Mouse (Mus musculus): ENCODE measurements around the gene Svs5. TPM values are rescaled to one million over a fixed set of nuclear protein-coding genes. Genes with fewer than 3 reads are reported as not detected.

Svs5 gene
- total RNA-seq, 1 experiment = not detected

- Histone ChIP-seq H3K36me3 (ENCODE audit: control insufficient read depth, insufficient read depth, low read length, poor library complexity, severe bottlenecking) (no peaks in the 10 kb centered on the region), H3K27ac (ENCODE audit: insufficient read depth, low read depth, low read length, poor library complexity, severe bottlenecking) (no peak overlapping the region), H3K4me1 (ENCODE audit: control insufficient read depth in 2 of 2, insufficient read depth in 2 of 2, low read length in 2 of 2, poor library complexity in 1 of 2) (no peaks in the 10 kb centered on the region), H3K9ac (ENCODE audit: insufficient read depth, low read depth, low read length, poor library complexity, severe bottlenecking) (no peak overlapping the region), H3K9me3 (ENCODE audit: control insufficient read depth, insufficient read depth, low read depth, low read length) (no peaks in the 10 kb centered on the region), H3K4me3 (ENCODE audit: insufficient read depth in 1 of 2, low read depth in 1 of 2, low read length in 2 of 2, poor library complexity in 1 of 2, severe bottlenecking in 1 of 2) (no peak overlapping the region)
- no peak for DNase-seq (ENCODE audit: low read depth, low spot score)
- in situ Hi-C loops (cut with MboI; ENCODE audit: low sequenced_read_pairs in 2 of 2, unreplicated experiment in 2 of 2) = no loop called here
- TF ChIP-seq HCFC1 (IDR thresholded peaks at IDR 0.05; ENCODE audit: borderline replicate concordance, insufficient read depth, low read length) (no peak), MAFK (IDR thresholded peaks at IDR 0.05; ENCODE audit: insufficient read depth, low read depth, low read length) (no peak), CHD2 (IDR thresholded peaks at IDR 0.05; ENCODE audit: low read depth, low read length) (no peak), ZNF384 (IDR thresholded peaks at IDR 0.05; ENCODE audit: low read depth, low read length) (no peak), ZC3H11A (IDR thresholded peaks at IDR 0.05; ENCODE audit: borderline replicate concordance, low read depth, low read length) (no peak)
These were observed 38.8 kb downstream of the Svs5 start for GRCm38 (mm10) chr2:164371371-164371770.

GRCm38 (mm10) chr2:164372408-164373053, 40.0 kb downstream of the Svs5 start:
- H3K4me3 ChIP-seq (ENCODE audit: insufficient read depth in 1 of 2, low read depth in 1 of 2, low read length in 2 of 2, poor library complexity in 1 of 2, severe bottlenecking in 1 of 2) = no peak overlapping the region
- DNase-seq (ENCODE audit: low read depth, low spot score) = no peak
- H3K9ac ChIP-seq (ENCODE audit: insufficient read depth, low read depth, low read length, poor library complexity, severe bottlenecking) = no peak overlapping the region
- H3K27ac ChIP-seq (ENCODE audit: insufficient read depth, low read depth, low read length, poor library complexity, severe bottlenecking) = no peak overlapping the region
- H3K4me1 ChIP-seq (ENCODE audit: control insufficient read depth in 2 of 2, insufficient read depth in 2 of 2, low read length in 2 of 2, poor library complexity in 1 of 2) = no peaks in the 10 kb centered on the region
- H3K9me3 ChIP-seq (ENCODE audit: control insufficient read depth, insufficient read depth, low read depth, low read length) = no peaks in the 10 kb centered on the region
- no peak for TF ChIP-seq HCFC1 (IDR thresholded peaks at IDR 0.05; ENCODE audit: borderline replicate concordance, insufficient read depth, low read length)
- no peak for TF ChIP-seq MAFK (IDR thresholded peaks at IDR 0.05; ENCODE audit: insufficient read depth, low read depth, low read length)
- TF ChIP-seq ZC3H11A (IDR thresholded peaks at IDR 0.05; ENCODE audit: borderline replicate concordance, low read depth, low read length) = no peak
- TF ChIP-seq ZNF384 (IDR thresholded peaks at IDR 0.05; ENCODE audit: low read depth, low read length) = no peak
- TF ChIP-seq CHD2 (IDR thresholded peaks at IDR 0.05; ENCODE audit: low read depth, low read length) = no peak
- in situ Hi-C loops (cut with MboI; ENCODE audit: low sequenced_read_pairs in 2 of 2, unreplicated experiment in 2 of 2) = no loop called here
- no peaks in the 10 kb centered on the region for H3K36me3 ChIP-seq (ENCODE audit: control insufficient read depth, insufficient read depth, low read length, poor library complexity, severe bottlenecking)

GRCm38 (mm10) chr2:164373187-164373586, 40.6 kb downstream of the Svs5 start:
- H3K9ac ChIP-seq (ENCODE audit: insufficient read depth, low read depth, low read length, poor library complexity, severe bottlenecking) = no peak overlapping the region
- no peaks in the 10 kb centered on the region for H3K36me3 ChIP-seq (ENCODE audit: control insufficient read depth, insufficient read depth, low read length, poor library complexity, severe bottlenecking)
- TF ChIP-seq ZNF384 (IDR thresholded peaks at IDR 0.05; ENCODE audit: low read depth, low read length) (no peak), ZC3H11A (IDR thresholded peaks at IDR 0.05; ENCODE audit: borderline replicate concordance, low read depth, low read length) (no peak), HCFC1 (IDR thresholded peaks at IDR 0.05; ENCODE audit: borderline replicate concordance, insufficient read depth, low read length) (no peak), CHD2 (IDR thresholded peaks at IDR 0.05; ENCODE audit: low read depth, low read length) (no peak), MAFK (IDR thresholded peaks at IDR 0.05; ENCODE audit: insufficient read depth, low read depth, low read length) (no peak)
- H3K4me1 ChIP-seq (ENCODE audit: control insufficient read depth in 2 of 2, insufficient read depth in 2 of 2, low read length in 2 of 2, poor library complexity in 1 of 2) = no peaks in the 10 kb centered on the region
- no peak overlapping the region for H3K4me3 ChIP-seq (ENCODE audit: insufficient read depth in 1 of 2, low read depth in 1 of 2, low read length in 2 of 2, poor library complexity in 1 of 2, severe bottlenecking in 1 of 2)
- no peak for DNase-seq (ENCODE audit: low read depth, low spot score)
- H3K9me3 ChIP-seq (ENCODE audit: control insufficient read depth, insufficient read depth, low read depth, low read length) = no peaks in the 10 kb centered on the region
- in situ Hi-C loops (cut with MboI; ENCODE audit: low sequenced_read_pairs in 2 of 2, unreplicated experiment in 2 of 2) = no loop called here
- no peak overlapping the region for H3K27ac ChIP-seq (ENCODE audit: insufficient read depth, low read depth, low read length, poor library complexity, severe bottlenecking)

GRCm38 (mm10) chr2:164377478-164378426, 45.2 kb downstream of the Svs5 start:
- H3K36me3 ChIP-seq (ENCODE audit: control insufficient read depth, insufficient read depth, low read length, poor library complexity, severe bottlenecking) = no peaks in the 10 kb centered on the region
- no peak overlapping the region for H3K4me3 ChIP-seq (ENCODE audit: insufficient read depth in 1 of 2, low read depth in 1 of 2, low read length in 2 of 2, poor library complexity in 1 of 2, severe bottlenecking in 1 of 2)
- H3K9ac ChIP-seq (ENCODE audit: insufficient read depth, low read depth, low read length, poor library complexity, severe bottlenecking) = no peak overlapping the region
- in situ Hi-C loops (cut with MboI; ENCODE audit: low sequenced_read_pairs in 2 of 2, unreplicated experiment in 2 of 2) = no loop called here
- H3K9me3 ChIP-seq (ENCODE audit: control insufficient read depth, insufficient read depth, low read depth, low read length) = no peaks in the 10 kb centered on the region
- no peaks in the 10 kb centered on the region for H3K4me1 ChIP-seq (ENCODE audit: control insufficient read depth in 2 of 2, insufficient read depth in 2 of 2, low read length in 2 of 2, poor library complexity in 1 of 2)
- no peak overlapping the region for H3K27ac ChIP-seq (ENCODE audit: insufficient read depth, low read depth, low read length, poor library complexity, severe bottlenecking)
- TF ChIP-seq HCFC1 (IDR thresholded peaks at IDR 0.05; ENCODE audit: borderline replicate concordance, insufficient read depth, low read length) (no peak), CHD2 (IDR thresholded peaks at IDR 0.05; ENCODE audit: low read depth, low read length) (no peak), ZC3H11A (IDR thresholded peaks at IDR 0.05; ENCODE audit: borderline replicate concordance, low read depth, low read length) (no peak)
- no peak for DNase-seq (ENCODE audit: low read depth, low spot score)

All from ES-E14 (cell line).